Mouse (Mus musculus) E14TG2a.4 (cell line): ENCODE data around the gene Rnf216.

ENCODE experiments used
- CTCF ChIP-seq: conservative IDR thresholded peaks from 2 replicates; pipeline ENCODE4 v1.5.1; 2014; ENCODE audit warnings: low read length
- NANOG ChIP-seq: IDR thresholded peaks from 2 replicates; pipeline ENCODE4 v1.6.1; 2014; ENCODE audit warnings: borderline replicate concordance, low read length, mixed read lengths
- POU5F1 ChIP-seq: IDR thresholded peaks from 2 replicates; pipeline ENCODE4 v1.6.1; 2014; ENCODE audit warnings: low read length, borderline replicate concordance

DNA sequence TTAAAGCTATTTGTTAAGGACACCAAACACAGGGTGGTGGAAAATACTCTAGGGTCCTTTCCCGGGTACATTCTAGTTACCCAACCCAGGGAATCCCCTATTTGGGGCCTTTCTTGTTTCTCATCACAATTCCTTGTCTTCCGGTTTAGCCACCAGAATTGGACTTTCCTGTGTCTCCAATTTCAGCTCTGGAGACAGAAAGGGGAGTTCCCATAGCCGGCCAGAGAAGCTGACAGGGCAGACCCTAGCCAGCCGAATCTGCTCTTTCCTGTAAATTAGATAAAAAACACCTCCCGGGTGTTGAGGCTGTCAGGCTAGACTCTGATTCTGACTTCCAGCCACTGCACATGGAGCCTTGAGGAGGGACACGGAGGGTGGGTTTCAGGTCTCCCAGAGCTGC lies 163.2 kb downstream of the Rnf216 start:
- no peak for TF ChIP-seq CTCF
- no peak for TF ChIP-seq NANOG
- TF ChIP-seq POU5F1: no peak
